Mouse (Mus musculus): ENCODE measurements around the gene 4933402N22Rik. TPM values are rescaled to one million over a fixed set of nuclear protein-coding genes. Genes with fewer than 3 reads are reported as not detected.
"Not testable (repeated sequence)": the region's sequence is repeated elsewhere in the genome, so short reads cannot be mapped to it uniquely, and the experiment has no call there.

Gene 4933402N22Rik
- not detected for total RNA-seq (2021)
- long read RNA-seq, experiment 1 = 0 reads
- long read RNA-seq, experiment 2 = 0 reads

DNA sequence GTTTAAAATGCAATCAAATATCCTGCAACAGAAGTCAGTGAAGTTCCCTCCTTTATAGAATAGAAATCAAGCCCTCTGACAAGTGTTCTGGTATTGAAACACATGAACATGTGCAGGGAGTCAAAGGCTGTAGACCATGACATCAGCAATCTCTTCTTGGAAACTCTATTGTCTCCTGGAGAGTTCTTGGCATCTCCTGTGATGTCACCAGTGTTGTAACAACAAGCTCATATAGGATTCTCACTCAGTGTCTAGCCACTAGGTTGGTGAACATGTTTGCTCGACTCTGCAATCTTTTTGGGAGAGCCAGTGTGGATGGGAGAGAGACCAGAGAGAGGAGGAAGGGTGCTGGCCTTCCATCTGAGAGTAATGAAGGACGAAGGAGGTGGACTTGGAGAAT, at the start of gene 4933402N22Rik:
4933402N22Rik (plus strand) TSS at position 301 of the 400 bp plus-strand sequence.
- H3K27ac ChIP-seq; DNase-seq; intact Hi-C loops (cut with DNase I): not testable (repeated sequence)

DNA sequence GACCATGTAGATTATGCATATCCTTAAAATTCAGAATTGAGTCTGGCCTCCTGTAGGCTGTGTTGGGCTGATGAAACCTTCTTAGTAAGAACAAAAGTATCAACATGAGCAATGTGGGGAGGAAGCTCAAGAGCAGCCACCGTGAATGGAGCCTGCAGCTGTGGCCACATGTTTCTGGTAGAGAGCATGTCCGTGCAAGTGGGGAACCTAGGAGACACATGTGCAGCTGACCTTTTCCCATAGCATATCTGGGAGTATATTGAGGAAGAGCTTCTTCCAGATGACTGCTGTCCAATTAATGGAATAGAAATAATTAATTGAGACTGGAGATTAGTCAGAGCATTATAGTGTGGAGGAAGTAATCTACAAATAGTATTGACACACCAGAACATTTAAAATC, 5.9 kb downstream of the 4933402N22Rik start:
- intact Hi-C loops (cut with DNase I) = not testable (repeated sequence)

More for the DNA sequence above, at the start of gene 4933402N22Rik:
- not testable (repeated sequence) for H3K4me3 ChIP-seq

More for the DNA sequence above, 5.9 kb downstream of the 4933402N22Rik start:
- not testable (repeated sequence) for DNase-seq, H3K27ac ChIP-seq, H3K4me3 ChIP-seq

Other genes with a start within 250 kb of the 4933402N22Rik start
- not detected for gene Gm8922, start 236.1 kb upstream of the 4933402N22Rik start, total RNA-seq (2021)
- gene Gm8926, start 147.5 kb upstream of the 4933402N22Rik start, total RNA-seq (2021) = not detected
- not detected for gene Gm6465, start 72.5 kb upstream of the 4933402N22Rik start, total RNA-seq (2021)

Measured in gastrocnemius, adult 2 months (tissue).